15 mouse cellular contexts compared by ENCODE assay signal in genomic region chr13:114064069-114064468, GRCm38 (mm10).
"Had no signal": no experiment of that assay in that cellular context is flagged by ENCODE, and none has a peak within 500 bp of the region (broad histone marks: within the 10 kb centered on the region; RNA-seq: fewer than 3 reads in every experiment).

No protein-coding gene starts in this region.

- H3K4me3 ChIP-seq: limb, embryonic 13.5 days; liver, embryonic 13.5 days; midbrain, embryonic 12.5 days; neural tube, embryonic 13.5 days; stomach, embryonic 15.5 days had no signal

- H3K9ac ChIP-seq: limb, embryonic 13.5 days; liver, embryonic 13.5 days; midbrain, embryonic 12.5 days; neural tube, embryonic 13.5 days; stomach, embryonic 15.5 days had no signal

- DNase-seq: kidney, adult 9 months; kidney, postnatal 36 days; layer of hippocampus, adult 9-11 months; liver, embryonic 13.5 days; lung, adult 18-20 months; retina, postnatal 1 day; right cerebral cortex, postnatal 4 days; thymus, adult 2 months; thymus, postnatal 25 days had no signal

- H3K4me1 ChIP-seq: limb, embryonic 13.5 days; midbrain, embryonic 12.5 days; neural tube, embryonic 13.5 days; stomach, embryonic 15.5 days had no signal

- H3K36me3 ChIP-seq: limb, embryonic 13.5 days; liver, embryonic 13.5 days; midbrain, embryonic 12.5 days; neural tube, embryonic 13.5 days; stomach, embryonic 15.5 days had no signal

- H3K27ac ChIP-seq: kidney, postnatal 0 days; limb, embryonic 13.5 days; midbrain, embryonic 12.5 days; neural tube, embryonic 13.5 days; stomach, embryonic 15.5 days had no signal

- H3K27me3 ChIP-seq: limb, embryonic 13.5 days; liver, embryonic 13.5 days; midbrain, embryonic 12.5 days; neural tube, embryonic 13.5 days; stomach, embryonic 15.5 days had no signal

- H3K4me2 ChIP-seq: limb, embryonic 13.5 days; liver, embryonic 13.5 days; midbrain, embryonic 12.5 days; neural tube, embryonic 13.5 days; stomach, embryonic 15.5 days had no signal

- H3K9me3 ChIP-seq: limb, embryonic 13.5 days; liver, embryonic 13.5 days; midbrain, embryonic 12.5 days; neural tube, embryonic 13.5 days; stomach, embryonic 15.5 days had no signal

- ATAC-seq: midbrain, embryonic 16.5 days had no signal
